Mouse (Mus musculus): Measurements from ENCODE around the gene Gna12.

Gene Gna12

DNA sequence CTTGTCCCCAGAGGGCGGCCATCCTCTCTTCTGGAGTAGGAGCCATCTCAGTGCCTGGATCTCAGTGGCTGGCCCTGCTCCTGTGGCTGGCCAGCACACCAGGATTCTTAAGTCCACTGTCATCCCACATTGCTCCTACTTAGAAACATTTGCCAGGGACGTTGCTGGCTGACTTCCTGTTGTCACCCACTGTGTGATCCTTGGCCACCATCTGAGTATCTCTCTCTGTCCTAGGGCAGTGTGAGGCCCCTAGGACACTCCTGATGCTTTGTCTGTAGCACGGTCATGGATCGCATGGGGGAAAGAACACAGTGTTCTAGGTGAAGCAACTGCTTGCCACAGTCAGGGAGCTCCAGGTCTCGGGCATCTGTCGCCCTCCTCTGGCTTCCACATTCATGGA is 119.9 kb downstream of the Gna12 start:
- no peak for DNase-seq (ENCODE audit: low read depth, low spot score)
